Mouse (Mus musculus) retina, embryonic 14.5 days (tissue): ENCODE measurements at regions not wholly inside any gene's neighbourhood (a gene's known extent, or its start where the extent isn't known, plus 50 kb on each side); places are given as distances from the start of the nearest gene placed in this dataset.
"Not testable (repeated sequence)": the region's sequence is repeated elsewhere in the genome, so short reads cannot be mapped to it uniquely, and the experiment has no call there.

Experiments
- DNase-seq: peaks from one replicate; pipeline ENCODE4 v3.0.0-alpha.2; 2015; ENCODE audit warnings: low spot score

DNA sequence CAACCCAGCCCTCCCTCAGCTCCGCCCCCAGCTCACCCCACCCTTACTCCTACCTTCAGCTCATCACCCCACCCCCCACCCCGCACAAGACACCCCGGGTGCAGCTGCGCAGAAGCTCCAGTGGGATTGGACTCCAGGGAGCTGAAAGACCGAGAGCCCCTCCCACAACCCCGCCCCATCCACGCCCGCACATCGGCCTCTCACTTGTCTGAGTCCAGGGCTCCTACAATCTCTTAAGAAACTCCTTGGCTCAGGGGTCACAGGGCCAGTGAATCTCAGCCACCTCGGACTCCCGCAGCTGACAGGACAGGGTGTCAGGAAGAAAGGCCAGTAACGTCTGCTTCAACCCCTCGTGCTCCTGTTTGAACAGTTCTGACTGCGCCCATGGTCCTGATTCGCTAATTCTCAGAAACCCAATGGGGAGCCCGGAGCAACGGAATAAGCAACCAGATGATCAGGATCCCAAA is 120.7 kb downstream of the Map1s start:
- DNase-seq, result peak; percentile 22

DNA sequence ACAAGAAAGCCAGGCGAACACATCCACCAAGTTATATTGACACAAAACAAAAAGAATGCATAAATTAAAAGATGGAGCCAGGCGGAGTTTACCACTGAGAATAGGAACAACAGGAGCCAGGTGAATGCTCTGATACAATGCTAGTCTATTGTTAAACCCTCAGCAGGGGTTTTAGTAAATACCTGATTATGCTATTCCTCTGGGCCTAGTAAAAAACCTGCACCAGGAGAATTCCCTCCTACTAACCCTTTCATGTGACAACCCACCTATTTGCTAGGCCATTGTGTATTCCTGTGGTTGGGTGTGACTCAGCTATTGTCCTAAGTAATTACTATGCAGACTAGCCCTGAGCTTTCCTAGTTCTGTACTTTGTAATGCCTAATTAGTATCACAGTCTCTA is 122.8 kb downstream of the Map1s start:
- not testable (repeated sequence) for DNase-seq
